Mouse (Mus musculus): ENCODE measurements at regions not wholly inside any gene's neighbourhood (a gene's known extent, or its start where the extent isn't known, plus 50 kb on each side); places are given as distances from the start of the nearest gene placed in this dataset.

- Histone ChIP-seq H3K4me1 (ENCODE audit: control insufficient read depth) (no peaks in the 10 kb centered on the region), H3K9me3 (ENCODE audit: control insufficient read depth, low read length) (no peaks in the 10 kb centered on the region), H3K27me3 (ENCODE audit: control insufficient read depth) (no peaks in the 10 kb centered on the region), H3K36me3 (ENCODE audit: control insufficient read depth) (no peaks in the 10 kb centered on the region), H3K4me3 (replicated peaks) (no peak overlapping the region)
- TF ChIP-seq GATA1 (IDR thresholded peaks at IDR 0.05; ENCODE audit: low read length) (no peak), TAL1 (IDR thresholded peaks at IDR 0.05; ENCODE audit: low read length) (no peak)
Measured at GRCm38 (mm10) chr1:166803928-166804327, 122.3 kb upstream of the Fmo9 start.

GRCm38 (mm10) chr1:166804333-166804732 is 122.7 kb upstream of the Fmo9 start:
- Histone ChIP-seq H3K9me3 (ENCODE audit: control insufficient read depth, low read length) (no peaks in the 10 kb centered on the region), H3K4me1 (ENCODE audit: control insufficient read depth) (no peaks in the 10 kb centered on the region)

GRCm38 (mm10) chr1:166807163-166807945 is 125.7 kb upstream of the Fmo9 start:
- Histone ChIP-seq H3K4me3 (replicated peaks) (no peak overlapping the region), H3K27me3 (ENCODE audit: control insufficient read depth) (no peaks in the 10 kb centered on the region), H3K4me1 (ENCODE audit: control insufficient read depth) (peaks cover 24% of the 10 kb centered on the region), H3K36me3 (ENCODE audit: control insufficient read depth) (no peaks in the 10 kb centered on the region), H3K9me3 (ENCODE audit: control insufficient read depth, low read length) (no peaks in the 10 kb centered on the region)
- TF ChIP-seq TAL1 (IDR thresholded peaks at IDR 0.05; ENCODE audit: low read length) (no peak), GATA1 (IDR thresholded peaks at IDR 0.05; ENCODE audit: low read length) (no peak)

More at GRCm38 (mm10) chr1:166804333-166804732, 122.7 kb upstream of the Fmo9 start:
- Histone ChIP-seq H3K36me3 (ENCODE audit: control insufficient read depth) (no peaks in the 10 kb centered on the region), H3K4me3 (replicated peaks) (no peak overlapping the region), H3K27me3 (ENCODE audit: control insufficient read depth) (no peaks in the 10 kb centered on the region)
- TF ChIP-seq TAL1 (IDR thresholded peaks at IDR 0.05; ENCODE audit: low read length) = no peak
- TF ChIP-seq GATA1 (IDR thresholded peaks at IDR 0.05; ENCODE audit: low read length) = no peak

- Histone ChIP-seq H3K4me1 (ENCODE audit: control insufficient read depth) (peaks cover 40% of the 10 kb centered on the region), H3K27me3 (ENCODE audit: control insufficient read depth) (no peaks in the 10 kb centered on the region), H3K4me3 (replicated peaks) (peak overlapping the region; percentile 48), H3K9me3 (ENCODE audit: control insufficient read depth, low read length) (no peaks in the 10 kb centered on the region), H3K36me3 (ENCODE audit: control insufficient read depth) (no peaks in the 10 kb centered on the region)
- TF ChIP-seq GATA1 (IDR thresholded peaks at IDR 0.05; ENCODE audit: low read length) = 0 out of 2 replicates have a peak, but pooled peaks have one; percentile 29
- TF ChIP-seq TAL1 (IDR thresholded peaks at IDR 0.05; ENCODE audit: low read length) = no peak
Measured at GRCm38 (mm10) chr1:166811341-166812071, 129.9 kb upstream of the Fmo9 start.

- Histone ChIP-seq H3K36me3 (ENCODE audit: control insufficient read depth) (no peaks in the 10 kb centered on the region), H3K4me3 (replicated peaks) (peak overlapping the region; percentile 14), H3K4me1 (ENCODE audit: control insufficient read depth) (peaks cover 40% of the 10 kb centered on the region), H3K27me3 (ENCODE audit: control insufficient read depth) (no peaks in the 10 kb centered on the region), H3K9me3 (ENCODE audit: control insufficient read depth, low read length) (no peaks in the 10 kb centered on the region)
- no peak for TF ChIP-seq TAL1 (IDR thresholded peaks at IDR 0.05; ENCODE audit: low read length)
- peak; percentile 58 for TF ChIP-seq GATA1 (IDR thresholded peaks at IDR 0.05; ENCODE audit: low read length)
Measured at GRCm38 (mm10) chr1:166812072-166812461, 130.4 kb upstream of the Fmo9 start.

GRCm38 (mm10) chr1:166812920-166813439 is 131.3 kb upstream of the Fmo9 start:
- H3K4me1 ChIP-seq (ENCODE audit: control insufficient read depth) = peaks cover 40% of the 10 kb centered on the region

GRCm38 (mm10) chr1:166817927-166818326 is 136.3 kb upstream of the Fmo9 start:
- no peaks in the 10 kb centered on the region for H3K36me3 ChIP-seq (ENCODE audit: control insufficient read depth)
- no peaks in the 10 kb centered on the region for H3K27me3 ChIP-seq (ENCODE audit: control insufficient read depth)
- H3K4me3 ChIP-seq (replicated peaks) = no peak overlapping the region
- H3K9me3 ChIP-seq (ENCODE audit: control insufficient read depth, low read length) = peaks cover 2% of the 10 kb centered on the region; the same call in 1 of the 2 replicates
- no peak for TF ChIP-seq TAL1 (IDR thresholded peaks at IDR 0.05; ENCODE audit: low read length)
- peaks cover 10% of the 10 kb centered on the region for H3K4me1 ChIP-seq (ENCODE audit: control insufficient read depth)

More at GRCm38 (mm10) chr1:166812920-166813439, 131.3 kb upstream of the Fmo9 start:
- no peaks in the 10 kb centered on the region for H3K9me3 ChIP-seq (ENCODE audit: control insufficient read depth, low read length)
- H3K36me3 ChIP-seq (ENCODE audit: control insufficient read depth) = no peaks in the 10 kb centered on the region
- H3K4me3 ChIP-seq (replicated peaks) = no peak overlapping the region
- TF ChIP-seq GATA1 (IDR thresholded peaks at IDR 0.05; ENCODE audit: low read length) (no peak), TAL1 (IDR thresholded peaks at IDR 0.05; ENCODE audit: low read length) (no peak)
- H3K27me3 ChIP-seq (ENCODE audit: control insufficient read depth) = no peaks in the 10 kb centered on the region

- no peak overlapping the region for H3K4me3 ChIP-seq (replicated peaks)
Measured at GRCm38 (mm10) chr1:166818682-166819081, 137.0 kb upstream of the Fmo9 start.

GRCm38 (mm10) chr1:166819420-166819819 is 137.8 kb upstream of the Fmo9 start:
- H3K36me3 ChIP-seq (ENCODE audit: control insufficient read depth) = no peaks in the 10 kb centered on the region
- no peak overlapping the region for H3K4me3 ChIP-seq (replicated peaks)
- no peak for TF ChIP-seq GATA1 (IDR thresholded peaks at IDR 0.05; ENCODE audit: low read length)
- no peak for TF ChIP-seq TAL1 (IDR thresholded peaks at IDR 0.05; ENCODE audit: low read length)
- peaks cover 2% of the 10 kb centered on the region; the same call in 1 of the 2 replicates for H3K9me3 ChIP-seq (ENCODE audit: control insufficient read depth, low read length)
- H3K4me1 ChIP-seq (ENCODE audit: control insufficient read depth) = peaks cover 3% of the 10 kb centered on the region
- H3K27me3 ChIP-seq (ENCODE audit: control insufficient read depth) = no peaks in the 10 kb centered on the region

More at GRCm38 (mm10) chr1:166818682-166819081, 137.0 kb upstream of the Fmo9 start:
- Histone ChIP-seq H3K4me1 (ENCODE audit: control insufficient read depth) (peaks cover 4% of the 10 kb centered on the region), H3K27me3 (ENCODE audit: control insufficient read depth) (no peaks in the 10 kb centered on the region), H3K36me3 (ENCODE audit: control insufficient read depth) (no peaks in the 10 kb centered on the region), H3K9me3 (ENCODE audit: control insufficient read depth, low read length) (peaks cover 2% of the 10 kb centered on the region; the same call in 1 of the 2 replicates)
- TF ChIP-seq GATA1 (IDR thresholded peaks at IDR 0.05; ENCODE audit: low read length) (no peak), TAL1 (IDR thresholded peaks at IDR 0.05; ENCODE audit: low read length) (no peak)

Data from erythroblast, embryonic 14.5 days (primary cell).